Mouse (Mus musculus): ENCODE data around the gene Zfp652.

GRCm38 (mm10) chr11:95773264-95773663, 60.8 kb downstream of the Zfp652 start:
- TF ChIP-seq GATA1 (IDR thresholded peaks at IDR 0.05; ENCODE audit: borderline replicate concordance, low read length) (no peak), FLI1 (IDR thresholded peaks at IDR 0.05; ENCODE audit: low read length) (no peak)

Measured in megakaryocyte, embryonic 14.5 days (primary cell).